Mouse (Mus musculus) G1E (cell line): Measurements from ENCODE around the gene Gm9. TPM values are rescaled to one million over a fixed set of nuclear protein-coding genes. Genes with fewer than 3 reads are reported as not detected.
"Not testable (repeated sequence)": the region's sequence is repeated elsewhere in the genome, so short reads cannot be mapped to it uniquely, and the experiment has no call there.

ENCODE experiments used
- ATAC-seq: 2 replicates; pipeline ENCODE4 v1.8.0; 2016; ENCODE audit warnings: mild to moderate bottlenecking; ENCODE audit not compliant: insufficient number of reproducible peaks, poor library complexity, low FRiP score, severe bottlenecking; ENCODE audit errors: extremely low read depth
- DNase-seq: peaks from one replicate; pipeline ENCODE4 v3.0.0; 2012; ENCODE audit warnings: low spot score
- H3K27me3 ChIP-seq: 2 replicates; pipeline ENCODE4 v1.6.1; 2012; ENCODE audit warnings: mild to moderate bottlenecking, low read length, inconsistent platforms; ENCODE audit not compliant: insufficient read depth
- H3K36me3 ChIP-seq: replicated peaks from 2 replicates; pipeline ENCODE3; 2012; ENCODE audit warnings: mild to moderate bottlenecking, inconsistent platforms
- H3K4me1 ChIP-seq: 2 replicates; pipeline ENCODE4 v1.6.1; 2012; ENCODE audit warnings: low read depth, low read length, inconsistent platforms, mixed read lengths; ENCODE audit not compliant: insufficient read depth
- H3K4me3 ChIP-seq: 2 replicates; pipeline ENCODE4 v1.5.1; 2012; ENCODE audit warnings: low read depth, mild to moderate bottlenecking, inconsistent platforms, low read length, moderate library complexity, mixed read lengths
- H3K9me3 ChIP-seq: replicated peaks from 2 replicates; pipeline ENCODE4 v1.6.1; 2012; ENCODE audit warnings: inconsistent platforms
- CTCF ChIP-seq: IDR thresholded peaks from 2 replicates; pipeline ENCODE4 v1.5.1; 2012; ENCODE audit warnings: low read depth, low read length, inconsistent platforms, mixed read lengths
- GATA1 ChIP-seq: IDR thresholded peaks from 2 replicates; pipeline ENCODE4 v1.6.1; 2012; ENCODE audit warnings: borderline replicate concordance, low read length, inconsistent platforms, mixed read lengths
- GATA2 ChIP-seq: IDR thresholded peaks from 2 replicates; pipeline ENCODE4 v1.6.1; 2012; ENCODE audit warnings: low read depth, low read length, inconsistent platforms, borderline replicate concordance
- POLR2AphosphoS5 ChIP-seq: IDR thresholded peaks from 2 replicates; pipeline ENCODE4 v1.6.1; 2012; ENCODE audit warnings: low read depth, low read length, inconsistent platforms; ENCODE audit not compliant: insufficient replicate concordance
- TAL1 ChIP-seq: conservative IDR thresholded peaks from 2 replicates; pipeline ENCODE4 v1.6.1; 2012; ENCODE audit warnings: low read depth, low read length, inconsistent platforms, mixed read lengths
- polyA plus RNA-seq: library from polyadenylated mRNA; stranded (reverse); fragments of >175 nt; gene quantifications from 2 replicates; pipeline ENCODE4 v1.2.3, GENCODE M21; 2012
- total RNA-seq, 2 experiments: library from RNA; stranded (forward) in 1 of 2; stranded (reverse) in 1 of 2; fragments of 200-1000 nt in 1 of 2; fragments of >200 nt in 1 of 2; fragmentation: Nextera tagmentation in 1 of 2; gene quantifications; 2 replicates each; pipeline ENCODE4 v1.2.3; 2014 to 2017

Gm9 gene
- total RNA-seq (2014; fragmentation: Nextera tagmentation): not detected in 2 replicates
- total RNA-seq (2017): not detected in 2 replicates
- polyA plus RNA-seq: not detected in 2 replicates

GRCm38 (mm10) chrX:37210941-37211340 lies at the start of gene Gm9:
Gm9 (minus strand) TSS chrX:37211041.
- DNase-seq (no peak), ATAC-seq (no peak)
- TF ChIP-seq CTCF (no peak), GATA1 (no peak), POLR2AphosphoS5 (no peak), GATA2 (no peak), TAL1 (no peak)
- Histone ChIP-seq H3K36me3 (no peaks in the 10 kb centered on the region), H3K4me1 (no peaks in the 10 kb centered on the region), H3K4me3 (no peak within 1 kb of the TSS), H3K27me3 (peaks cover 2% of the 10 kb centered on the region; the same call in 1 of the 2 replicates), H3K9me3 (no peaks in the 10 kb centered on the region)

DNA sequence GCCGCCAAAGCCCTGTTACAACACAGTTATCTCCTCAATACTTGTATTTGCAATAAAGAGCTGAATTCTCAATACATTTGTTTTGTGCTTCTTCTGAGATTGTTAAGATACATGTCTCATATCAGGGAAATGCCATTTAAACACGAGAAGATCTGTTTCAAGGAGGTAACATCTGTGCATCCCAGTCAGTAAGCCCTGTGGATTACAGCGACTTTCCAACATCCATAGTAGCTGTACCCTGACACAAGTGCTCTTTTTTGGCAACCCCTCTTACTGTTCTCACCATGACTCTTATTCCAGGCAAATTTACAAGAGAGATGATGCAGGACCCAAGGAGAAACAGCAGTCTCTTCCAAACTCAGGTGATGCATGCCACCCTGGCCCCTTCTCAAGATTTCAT lies 38.8 kb upstream of the Gm9 start, which contains the start of gene Rhox3a:
Gene Rhox3a, plus strand, starts transcription at position 301 of the 400 bp plus-strand sequence.
- not testable (repeated sequence) for H3K4me3 ChIP-seq, H3K9me3 ChIP-seq, DNase-seq, H3K36me3 ChIP-seq, ATAC-seq, H3K4me1 ChIP-seq, H3K27me3 ChIP-seq

DNA sequence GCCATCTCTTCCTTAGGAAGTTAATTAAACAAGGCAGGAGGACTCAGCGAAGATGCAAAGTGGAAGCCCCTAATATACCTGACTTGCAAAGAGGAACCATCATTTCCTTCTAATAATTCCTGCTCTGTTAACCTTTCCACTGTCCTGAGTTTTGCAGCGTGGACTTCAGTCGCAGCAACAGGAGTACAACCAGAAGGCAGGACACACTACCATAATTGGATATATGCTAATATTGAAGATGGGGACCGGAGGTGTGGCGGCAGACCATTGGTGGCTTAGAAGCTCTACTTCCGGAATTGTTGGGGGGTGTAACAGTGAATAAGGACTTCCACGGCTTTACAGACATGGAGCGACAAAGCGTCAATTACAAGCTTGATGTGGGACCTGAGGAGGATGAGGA lies 33.8 kb upstream of the Gm9 start, which contains the start of gene Rhox2a:
Gene Rhox2a, plus strand, starts transcription at position 301 of the 400 bp plus-strand sequence.
- H3K4me3 ChIP-seq, H3K27me3 ChIP-seq, H3K36me3 ChIP-seq, DNase-seq, H3K9me3 ChIP-seq, H3K4me1 ChIP-seq, ATAC-seq: not testable (repeated sequence)

- not testable (repeated sequence) for DNase-seq, H3K4me1 ChIP-seq, ATAC-seq, H3K9me3 ChIP-seq, H3K36me3 ChIP-seq, H3K4me3 ChIP-seq, H3K27me3 ChIP-seq
Observed at GRCm38 (mm10) chrX:37222158-37222557, 11.3 kb upstream of the Gm9 start, which contains the start of gene Rhox1. Rhox1 (minus strand) TSS chrX:37222258.

DNA sequence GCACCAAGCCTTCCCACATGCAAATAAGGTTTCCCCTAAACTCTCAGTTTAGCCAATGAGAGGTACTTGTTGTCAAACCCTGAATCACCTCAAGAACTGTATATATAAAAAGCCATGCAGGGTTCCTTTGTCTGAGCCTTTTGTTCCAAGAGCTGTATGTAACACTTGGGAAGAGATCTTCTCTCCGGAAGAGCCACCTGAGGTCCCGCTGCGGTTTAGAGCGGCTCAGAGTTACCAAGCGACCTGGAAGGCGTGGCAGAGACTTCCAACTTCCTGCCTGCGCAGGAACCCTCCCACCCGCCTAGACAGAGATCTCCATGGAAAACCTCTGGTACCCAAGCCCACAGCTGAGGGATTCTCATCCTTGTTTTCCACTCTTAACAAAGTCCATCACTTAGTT lies 12.2 kb downstream of the Gm9 start:
- Histone ChIP-seq H3K36me3 (no peaks in the 10 kb centered on the region), H3K27me3 (no peaks in the 10 kb centered on the region; the same call in 1 of the 2 replicates), H3K9me3 (no peaks in the 10 kb centered on the region), H3K4me3 (no peak overlapping the region), H3K4me1 (no peaks in the 10 kb centered on the region)
- no peak for ATAC-seq
- TF ChIP-seq CTCF (no peak), TAL1 (no peak), POLR2AphosphoS5 (no peak), GATA1 (no peak), GATA2 (no peak)
- DNase-seq: no peak

- TF ChIP-seq POLR2AphosphoS5 (no peak), CTCF (no peak), TAL1 (no peak), GATA1 (no peak), GATA2 (no peak)
- H3K4me3 ChIP-seq: peak overlapping the region; percentile 76
- ATAC-seq (no peak), DNase-seq (no peak)
- peaks cover 9% of the 10 kb centered on the region for H3K4me1 ChIP-seq
- H3K27me3 ChIP-seq: no peaks in the 10 kb centered on the region
- no peaks in the 10 kb centered on the region for H3K9me3 ChIP-seq
- H3K36me3 ChIP-seq: peaks cover 23% of the 10 kb centered on the region
Observed at GRCm38 (mm10) chrX:37191744-37192379, 19.0 kb downstream of the Gm9 start.

DNA sequence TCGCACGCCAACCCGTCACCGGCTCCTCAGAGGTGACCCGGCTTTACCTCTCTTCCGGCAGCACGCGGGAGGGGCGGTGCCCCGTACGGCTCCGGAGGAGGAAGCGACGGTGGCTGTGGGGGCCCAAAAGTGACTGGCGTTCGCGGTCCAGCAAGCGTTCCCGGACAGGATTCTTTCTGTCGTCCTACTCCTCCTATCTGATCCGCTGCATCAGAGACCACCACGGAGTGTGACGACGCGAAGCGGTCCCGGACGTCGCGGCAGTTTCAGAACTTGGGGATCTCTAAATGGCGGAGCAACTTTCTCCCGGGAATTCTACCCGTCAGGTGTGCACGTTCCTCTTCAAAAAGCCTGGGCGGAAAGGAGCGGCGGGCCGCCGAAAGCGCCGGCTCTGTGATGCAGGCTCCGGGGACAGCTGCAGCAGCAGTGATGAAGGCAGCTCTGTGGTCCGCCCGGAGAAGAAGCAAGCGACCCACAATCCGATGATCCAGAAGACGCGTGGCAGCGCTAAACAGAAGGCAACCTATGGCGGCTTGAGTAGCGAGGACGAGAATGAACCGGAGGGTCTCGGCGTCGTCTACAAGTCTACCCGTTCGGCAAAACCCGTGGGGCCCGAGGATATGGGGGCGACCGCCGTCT lies 19.6 kb downstream of the Gm9 start, which contains the start of the genes Ndufa1 and Rnf113a1:
Gene Ndufa1, minus strand, starts transcription at position 59 of the 639 bp plus-strand sequence.
Gene Rnf113a1, plus strand, starts transcription at position 141 of the 639 bp plus-strand sequence.
- Histone ChIP-seq H3K27me3 (no peaks in the 10 kb centered on the region), H3K36me3 (peaks cover 25% of the 10 kb centered on the region), H3K9me3 (no peaks in the 10 kb centered on the region), H3K4me3 (peak within 1 kb of the TSS; percentile 76), H3K4me1 (peaks cover 9% of the 10 kb centered on the region)
- DNase-seq (peak; percentile 43), ATAC-seq (peak; percentile 68)
- no peak for TF ChIP-seq CTCF
- TF ChIP-seq GATA2: no peak
- TF ChIP-seq GATA1: no peak
- TF ChIP-seq TAL1: no peak
- TF ChIP-seq POLR2AphosphoS5: no peak
